Mouse (Mus musculus) midbrain, embryonic 14.5 days (tissue): ENCODE results near the gene Reps1. TPM values are rescaled to one million over a fixed set of nuclear protein-coding genes. Genes with fewer than 3 reads are reported as not detected.
A peak's percentile ranks its signal among the peaks of the same experiment; 100 is the strongest.

Experiments
- ATAC-seq: fragments of 200-750 bp; cut with Nextera tagmentation; 2 replicates; pipeline ENCODE4 v1.8.0; 2017; ENCODE audit warnings: moderate number of reproducible peaks, moderate library complexity; ENCODE audit not compliant: low FRiP score, low TSS enrichment
- DNase-seq: peaks from one replicate; pipeline ENCODE4 v3.0.0-alpha.2; 2015
- H3K27ac ChIP-seq: fragments of 300-500 bp; sonication (generic); replicated peaks from 2 replicates; pipeline ENCODE4 v1.5.1; 2014; ENCODE audit warnings: mild to moderate bottlenecking, low read depth, low read length, moderate library complexity
- H3K27me3 ChIP-seq: fragments of 300-500 bp; sonication (generic); 2 replicates; pipeline ENCODE4 v1.6.1; 2014; ENCODE audit warnings: low read length, control low read depth, mixed read lengths; ENCODE audit not compliant: control insufficient read depth, insufficient read depth
- H3K36me3 ChIP-seq: fragments of 300-500 bp; sonication (generic); 2 replicates; pipeline ENCODE4 v1.6.1; 2014; ENCODE audit warnings: low read length, control low read depth; ENCODE audit not compliant: control insufficient read depth, insufficient read depth
- H3K4me1 ChIP-seq: fragments of 300-500 bp; sonication (generic); 2 replicates; pipeline ENCODE4 v1.6.1; 2014; ENCODE audit warnings: mild to moderate bottlenecking, antibody characterized with exemption, low read length, control low read depth; ENCODE audit not compliant: control insufficient read depth, insufficient read depth
- H3K4me2 ChIP-seq: fragments of 300-500 bp; sonication (generic); 2 replicates; pipeline ENCODE4 v1.6.1; 2014; ENCODE audit warnings: mild to moderate bottlenecking, low read length, moderate library complexity
- H3K4me3 ChIP-seq: fragments of 300-500 bp; sonication (generic); replicated peaks from 2 replicates; pipeline ENCODE4 v1.5.1; 2014; ENCODE audit warnings: low read depth, low read length
- H3K9ac ChIP-seq: fragments of 300-500 bp; sonication (generic); replicated peaks from 2 replicates; pipeline ENCODE4 v1.6.1; 2014; ENCODE audit warnings: mild to moderate bottlenecking, low read length, moderate library complexity
- H3K9me3 ChIP-seq: fragments of 300-500 bp; sonication (generic); 2 replicates; pipeline ENCODE4 v1.6.1; 2016; ENCODE audit warnings: low read length, control low read depth, mixed read lengths; ENCODE audit not compliant: control insufficient read depth
- WGBS: fragments of 180-500 bp; shearing (Covaris S2); extraction: QIAGEN DNeasy Blood & Tissue Kit; methylation state at CpG from one replicate; pipeline ENCODE4 v1.1.7; 2014; 5-methylcytosine and 5-hydroxymethylcytosine counted together
- polyA plus RNA-seq: library from polyadenylated mRNA; unstranded; fragments of >200 nt; fragmentation: Nextera tagmentation; extraction: Ambion mirVana; gene quantifications from 2 replicates; pipeline ENCODE4 v1.2.1, GENCODE M21; 2014

The Reps1 gene
- polyA plus RNA-seq, 1 experiment from 2014 or later, result 23.1 TPM

- ATAC-seq, result peak; percentile 53; the same call in 1 of the 2 replicates
- Histone ChIP-seq H3K4me3 (peak overlapping the region; percentile 72), H3K9ac (peak overlapping the region; percentile 83), H3K4me2 (peak overlapping the region; percentile 67), H3K9me3 (no peaks in the 10 kb centered on the region), H3K27ac (peak overlapping the region; percentile 93), H3K27me3 (no peaks in the 10 kb centered on the region), H3K36me3 (peaks cover 13% of the 10 kb centered on the region; the same call in 1 of the 2 replicates), H3K4me1 (peaks cover 6% of the 10 kb centered on the region; the same call in 1 of the 2 replicates)
- 26% methylated on average over 14 of the region's 14 CpGs for WGBS
- peak; percentile 46 for DNase-seq
Measured at GRCm38 (mm10) chr10:18021576-18022311, 33.9 kb upstream of the Reps1 start.

GRCm38 (mm10) chr10:18022312-18022711, 33.3 kb upstream of the Reps1 start:
- under 1% methylated on average over 21 of the region's 21 CpGs for WGBS
- peaks cover 6% of the 10 kb centered on the region; the same call in 1 of the 2 replicates for H3K4me1 ChIP-seq
- no peaks in the 10 kb centered on the region for H3K27me3 ChIP-seq
- DNase-seq (peak; percentile 82), ATAC-seq (peak; percentile 80)
- H3K9me3 ChIP-seq, result no peaks in the 10 kb centered on the region
- H3K4me3 ChIP-seq, result peak overlapping the region; percentile 72
- H3K9ac ChIP-seq, result peak overlapping the region; percentile 83
- H3K27ac ChIP-seq, result peak overlapping the region; percentile 93
- peak overlapping the region; percentile 67 for H3K4me2 ChIP-seq
- H3K36me3 ChIP-seq, result peaks cover 11% of the 10 kb centered on the region; the same call in 1 of the 2 replicates

GRCm38 (mm10) chr10:18022741-18023347, 32.8 kb upstream of the Reps1 start, which contains the start of gene Abracl:
TSS of gene Abracl (minus strand) at chr10:18023288.
- ATAC-seq, result peak; percentile 93
- peak within 1 kb of the TSS; percentile 93 for H3K27ac ChIP-seq
- peak; percentile 84 for DNase-seq
- H3K27me3 ChIP-seq, result no peaks in the 10 kb centered on the region
- peaks cover 6% of the 10 kb centered on the region; the same call in 1 of the 2 replicates for H3K4me1 ChIP-seq
- H3K9ac ChIP-seq, result peak within 1 kb of the TSS; percentile 83
- WGBS, result under 1% methylated on average over 37 of the region's 37 CpGs
- peaks cover 6% of the 10 kb centered on the region; the same call in 1 of the 2 replicates for H3K36me3 ChIP-seq
- no peaks in the 10 kb centered on the region for H3K9me3 ChIP-seq
- peak within 1 kb of the TSS; percentile 67 for H3K4me2 ChIP-seq
- peak within 1 kb of the TSS; percentile 72 for H3K4me3 ChIP-seq

GRCm38 (mm10) chr10:18034408-18034807, 21.3 kb upstream of the Reps1 start:
- no peaks in the 10 kb centered on the region for H3K4me1 ChIP-seq
- H3K9me3 ChIP-seq, result no peaks in the 10 kb centered on the region
- DNase-seq (no peak), ATAC-seq (no peak)
- no peak overlapping the region for H3K4me3 ChIP-seq
- no peaks in the 10 kb centered on the region for H3K36me3 ChIP-seq
- no peak overlapping the region for H3K9ac ChIP-seq
- H3K4me2 ChIP-seq, result no peak overlapping the region
- WGBS, result 89% methylated on average over 4 of the region's 4 CpGs
- H3K27ac ChIP-seq, result no peak overlapping the region
- H3K27me3 ChIP-seq, result no peaks in the 10 kb centered on the region

- 84% methylated on average over 5 of the region's 5 CpGs for WGBS
- no peak overlapping the region for H3K27ac ChIP-seq
- no peaks in the 10 kb centered on the region for H3K9me3 ChIP-seq
- ATAC-seq (no peak), DNase-seq (no peak)
- H3K4me3 ChIP-seq, result no peak overlapping the region
- no peaks in the 10 kb centered on the region for H3K4me1 ChIP-seq
- no peaks in the 10 kb centered on the region for H3K36me3 ChIP-seq
- H3K4me2 ChIP-seq, result no peak overlapping the region
- no peak overlapping the region for H3K9ac ChIP-seq
- H3K27me3 ChIP-seq, result no peaks in the 10 kb centered on the region
Measured at GRCm38 (mm10) chr10:18036849-18037248, 18.8 kb upstream of the Reps1 start.

GRCm38 (mm10) chr10:18046380-18046779, 9.3 kb upstream of the Reps1 start:
- ATAC-seq (no peak), DNase-seq (no peak)
- H3K4me1 ChIP-seq, result no peaks in the 10 kb centered on the region
- no peaks in the 10 kb centered on the region for H3K36me3 ChIP-seq
- no peaks in the 10 kb centered on the region for H3K27me3 ChIP-seq
- no peak overlapping the region for H3K9ac ChIP-seq
- H3K4me3 ChIP-seq, result no peak overlapping the region
- H3K9me3 ChIP-seq, result no peaks in the 10 kb centered on the region
- H3K27ac ChIP-seq, result no peak overlapping the region
- H3K4me2 ChIP-seq, result no peak overlapping the region

- DNase-seq (no peak), ATAC-seq (no peak)
- no peak overlapping the region for H3K4me2 ChIP-seq
- no peak overlapping the region for H3K27ac ChIP-seq
- no peaks in the 10 kb centered on the region for H3K4me1 ChIP-seq
- H3K9ac ChIP-seq, result no peak overlapping the region
- H3K36me3 ChIP-seq, result no peaks in the 10 kb centered on the region
- no peaks in the 10 kb centered on the region for H3K9me3 ChIP-seq
- no peaks in the 10 kb centered on the region for H3K27me3 ChIP-seq
- H3K4me3 ChIP-seq, result no peak overlapping the region
- 85% methylated on average over 10 of the region's 10 CpGs for WGBS
Measured at GRCm38 (mm10) chr10:18047380-18048146, 8.1 kb upstream of the Reps1 start.

GRCm38 (mm10) chr10:18055009-18055695, 509 bp upstream of the Reps1 start:
- H3K36me3 ChIP-seq, result no peaks in the 10 kb centered on the region
- H3K27me3 ChIP-seq, result no peaks in the 10 kb centered on the region
- WGBS, result 3% methylated on average over 60 of the region's 61 CpGs
- peak overlapping the region; percentile 96 for H3K4me3 ChIP-seq
- peaks cover 16% of the 10 kb centered on the region for H3K4me1 ChIP-seq
- peak overlapping the region; percentile 96 for H3K9ac ChIP-seq
- H3K27ac ChIP-seq, result peak overlapping the region; percentile 95
- peak overlapping the region; percentile 77 for H3K4me2 ChIP-seq
- peak; percentile 92 for DNase-seq
- ATAC-seq, result peak; percentile 96
- no peaks in the 10 kb centered on the region for H3K9me3 ChIP-seq
